Mouse (Mus musculus): ENCODE data around the gene Fam178b. TPM values are rescaled to one million over a fixed set of nuclear protein-coding genes. Genes with fewer than 3 reads are reported as not detected.
"Not testable (repeated sequence)": the region's sequence is repeated elsewhere in the genome, so short reads cannot be mapped to it uniquely, and the experiment has no call there.

The Fam178b gene
- polyA plus RNA-seq, 1 experiment: 0.08 TPM

GRCm38 (mm10) chr1:36542925-36543324 lies 140.1 kb downstream of the Fam178b start:
- TF ChIP-seq USF1 (IDR thresholded peaks at IDR 0.05; ENCODE audit: low read depth) (no peak), MAX (IDR thresholded peaks at IDR 0.05) (no peak), MYOD1 (IDR thresholded peaks at IDR 0.05; ENCODE audit: control insufficient read depth, insufficient read length, low read depth) (no peak), FOSL1 (IDR thresholded peaks at IDR 0.05; ENCODE audit: insufficient read depth, low read length, poor library complexity, severe bottlenecking) (no peak), MYOG (IDR thresholded peaks at IDR 0.05; ENCODE audit: control insufficient read depth, extremely low read depth, insufficient read length) (no peak), CEBPB (IDR thresholded peaks at IDR 0.05; ENCODE audit: low read depth) (no peak), CTCF (IDR thresholded peaks at IDR 0.05; ENCODE audit: control insufficient read depth, insufficient read depth, insufficient read length) (no peak)
- no peak overlapping the region for H3ac ChIP-seq (ENCODE audit: control insufficient read depth, insufficient read length, low read depth)
- H3K27me3 ChIP-seq (ENCODE audit: control insufficient read depth, insufficient read depth, insufficient read length): no peaks in the 10 kb centered on the region
- H3K79me2 ChIP-seq (ENCODE audit: control insufficient read depth, insufficient read depth): peaks cover 18% of the 10 kb centered on the region
- no peak overlapping the region for H3K4me3 ChIP-seq (ENCODE audit: insufficient read depth, poor library complexity, severe bottlenecking)
- peaks cover 4% of the 10 kb centered on the region for H3K79me3 ChIP-seq (ENCODE audit: low read depth)
- H3K36me3 ChIP-seq (ENCODE audit: control insufficient read depth, insufficient read depth): peaks cover 8% of the 10 kb centered on the region

GRCm38 (mm10) chr1:36541844-36542243 lies 141.1 kb downstream of the Fam178b start:
- TF ChIP-seq MAX (IDR thresholded peaks at IDR 0.05): no peak
- TF ChIP-seq MYOG (IDR thresholded peaks at IDR 0.05; ENCODE audit: control insufficient read depth, extremely low read depth, insufficient read length): no peak
- TF ChIP-seq MYOD1 (IDR thresholded peaks at IDR 0.05; ENCODE audit: control insufficient read depth, insufficient read length, low read depth): no peak
- no peak for TF ChIP-seq CTCF (IDR thresholded peaks at IDR 0.05; ENCODE audit: control insufficient read depth, insufficient read depth, insufficient read length)
- no peak for TF ChIP-seq CEBPB (IDR thresholded peaks at IDR 0.05; ENCODE audit: low read depth)
- no peak for TF ChIP-seq FOSL1 (IDR thresholded peaks at IDR 0.05; ENCODE audit: insufficient read depth, low read length, poor library complexity, severe bottlenecking)
- TF ChIP-seq USF1 (IDR thresholded peaks at IDR 0.05; ENCODE audit: low read depth): no peak
- H3K79me2 ChIP-seq (ENCODE audit: control insufficient read depth, insufficient read depth): peaks cover 18% of the 10 kb centered on the region
- no peak overlapping the region for H3K4me3 ChIP-seq (ENCODE audit: insufficient read depth, poor library complexity, severe bottlenecking)
- H3ac ChIP-seq (ENCODE audit: control insufficient read depth, insufficient read length, low read depth): no peak overlapping the region
- H3K27me3 ChIP-seq (ENCODE audit: control insufficient read depth, insufficient read depth, insufficient read length): no peaks in the 10 kb centered on the region
- H3K36me3 ChIP-seq (ENCODE audit: control insufficient read depth, insufficient read depth): peaks cover 8% of the 10 kb centered on the region
- peaks cover 4% of the 10 kb centered on the region for H3K79me3 ChIP-seq (ENCODE audit: low read depth)

- Histone ChIP-seq H3K4me3 (ENCODE audit: insufficient read depth, poor library complexity, severe bottlenecking) (no peak overlapping the region), H3K79me3 (ENCODE audit: low read depth) (no peaks in the 10 kb centered on the region), H3K79me2 (ENCODE audit: control insufficient read depth, insufficient read depth) (peaks cover 8% of the 10 kb centered on the region), H3ac (ENCODE audit: control insufficient read depth, insufficient read length, low read depth) (no peak overlapping the region), H3K36me3 (ENCODE audit: control insufficient read depth, insufficient read depth) (peaks cover 8% of the 10 kb centered on the region), H3K27me3 (ENCODE audit: control insufficient read depth, insufficient read depth, insufficient read length) (no peaks in the 10 kb centered on the region)
- TF ChIP-seq FOSL1 (IDR thresholded peaks at IDR 0.05; ENCODE audit: insufficient read depth, low read length, poor library complexity, severe bottlenecking): no peak
Observed at GRCm38 (mm10) chr1:36540807-36541206, 142.2 kb downstream of the Fam178b start.

GRCm38 (mm10) chr1:36540132-36540531 lies 142.9 kb downstream of the Fam178b start:
- no peak overlapping the region for H3K4me3 ChIP-seq (ENCODE audit: insufficient read depth, poor library complexity, severe bottlenecking)
- peaks cover 8% of the 10 kb centered on the region for H3K36me3 ChIP-seq (ENCODE audit: control insufficient read depth, insufficient read depth)
- H3ac ChIP-seq (ENCODE audit: control insufficient read depth, insufficient read length, low read depth): no peak overlapping the region
- no peaks in the 10 kb centered on the region for H3K27me3 ChIP-seq (ENCODE audit: control insufficient read depth, insufficient read depth, insufficient read length)
- no peak for TF ChIP-seq MYOG (IDR thresholded peaks at IDR 0.05; ENCODE audit: control insufficient read depth, extremely low read depth, insufficient read length)
- no peak for TF ChIP-seq MAX (IDR thresholded peaks at IDR 0.05)
- TF ChIP-seq FOSL1 (IDR thresholded peaks at IDR 0.05; ENCODE audit: insufficient read depth, low read length, poor library complexity, severe bottlenecking): no peak
- no peak for TF ChIP-seq USF1 (IDR thresholded peaks at IDR 0.05; ENCODE audit: low read depth)
- TF ChIP-seq CEBPB (IDR thresholded peaks at IDR 0.05; ENCODE audit: low read depth): no peak
- no peak for TF ChIP-seq MYOD1 (IDR thresholded peaks at IDR 0.05; ENCODE audit: control insufficient read depth, insufficient read length, low read depth)
- no peak for TF ChIP-seq CTCF (IDR thresholded peaks at IDR 0.05; ENCODE audit: control insufficient read depth, insufficient read depth, insufficient read length)
- no peaks in the 10 kb centered on the region for H3K79me3 ChIP-seq (ENCODE audit: low read depth)
- H3K79me2 ChIP-seq (ENCODE audit: control insufficient read depth, insufficient read depth): peaks cover 2% of the 10 kb centered on the region

- no peaks in the 10 kb centered on the region for H3K27me3 ChIP-seq (ENCODE audit: control insufficient read depth, insufficient read depth, insufficient read length)
- no peaks in the 10 kb centered on the region for H3K79me2 ChIP-seq (ENCODE audit: control insufficient read depth, insufficient read depth)
- H3K4me3 ChIP-seq (ENCODE audit: insufficient read depth, poor library complexity, severe bottlenecking): no peak within 1 kb of the TSS
- H3ac ChIP-seq (ENCODE audit: control insufficient read depth, insufficient read length, low read depth): no peak within 1 kb of the TSS
- no peak for TF ChIP-seq CTCF (IDR thresholded peaks at IDR 0.05; ENCODE audit: control insufficient read depth, insufficient read depth, insufficient read length)
- no peak for TF ChIP-seq MAX (IDR thresholded peaks at IDR 0.05)
- no peak for TF ChIP-seq MYOD1 (IDR thresholded peaks at IDR 0.05; ENCODE audit: control insufficient read depth, insufficient read length, low read depth)
- no peak for TF ChIP-seq USF1 (IDR thresholded peaks at IDR 0.05; ENCODE audit: low read depth)
- no peak for TF ChIP-seq FOSL1 (IDR thresholded peaks at IDR 0.05; ENCODE audit: insufficient read depth, low read length, poor library complexity, severe bottlenecking)
- no peak for TF ChIP-seq CEBPB (IDR thresholded peaks at IDR 0.05; ENCODE audit: low read depth)
- no peak for TF ChIP-seq MYOG (IDR thresholded peaks at IDR 0.05; ENCODE audit: control insufficient read depth, extremely low read depth, insufficient read length)
- peaks cover 8% of the 10 kb centered on the region for H3K36me3 ChIP-seq (ENCODE audit: control insufficient read depth, insufficient read depth)
- no peaks in the 10 kb centered on the region for H3K79me3 ChIP-seq (ENCODE audit: low read depth)
Observed at GRCm38 (mm10) chr1:36539186-36539585, 143.8 kb downstream of the Fam178b start, which contains the start of gene Gm42417. Gm42417 (minus strand) TSS chr1:36539429.

- no peaks in the 10 kb centered on the region for H3K27me3 ChIP-seq (ENCODE audit: control insufficient read depth, insufficient read depth, insufficient read length)
- no peaks in the 10 kb centered on the region for H3K79me3 ChIP-seq (ENCODE audit: low read depth)
- H3ac ChIP-seq (ENCODE audit: control insufficient read depth, insufficient read length, low read depth): no peak overlapping the region
- peaks cover 8% of the 10 kb centered on the region for H3K36me3 ChIP-seq (ENCODE audit: control insufficient read depth, insufficient read depth)
- TF ChIP-seq MYOD1 (IDR thresholded peaks at IDR 0.05; ENCODE audit: control insufficient read depth, insufficient read length, low read depth) (no peak), CTCF (IDR thresholded peaks at IDR 0.05; ENCODE audit: control insufficient read depth, insufficient read depth, insufficient read length) (no peak)
- no peaks in the 10 kb centered on the region for H3K79me2 ChIP-seq (ENCODE audit: control insufficient read depth, insufficient read depth)
- no peak overlapping the region for H3K4me3 ChIP-seq (ENCODE audit: insufficient read depth, poor library complexity, severe bottlenecking)
Observed at GRCm38 (mm10) chr1:36538727-36539126, 144.3 kb downstream of the Fam178b start.

GRCm38 (mm10) chr1:36536783-36537182 lies 146.2 kb downstream of the Fam178b start, which contains the start of gene Ankrd23:
Ankrd23 (minus strand) TSS chr1:36536883.
- not testable (repeated sequence) for H3K79me2 ChIP-seq (ENCODE audit: control insufficient read depth, insufficient read depth); H3K27me3 ChIP-seq (ENCODE audit: control insufficient read depth, insufficient read depth, insufficient read length); H3K4me3 ChIP-seq (ENCODE audit: insufficient read depth, poor library complexity, severe bottlenecking); H3ac ChIP-seq (ENCODE audit: control insufficient read depth, insufficient read length, low read depth); H3K36me3 ChIP-seq (ENCODE audit: control insufficient read depth, insufficient read depth); H3K79me3 ChIP-seq (ENCODE audit: low read depth)

Measured in C2C12 (cell line).